Mouse (Mus musculus): ENCODE data around the gene Galns. TPM values are rescaled to one million over a fixed set of nuclear protein-coding genes. Genes with fewer than 3 reads are reported as not detected.

The Galns gene
- polyA plus RNA-seq, 1 experiment from 2014 or later = 4.6 TPM

GRCm38 (mm10) chr8:122557248-122558038, 53.8 kb downstream of the Galns start:
- 14% methylated on average over 10 of the region's 10 CpGs for WGBS (ENCODE audit: insufficient replicate concordance)
- H3K9me3 ChIP-seq (replicated peaks) = no peaks in the 10 kb centered on the region
- ATAC-seq = no peak; the same call in 1 of the 2 replicates
- peak overlapping the region; percentile 68 for H3K9ac ChIP-seq
- H3K4me2 ChIP-seq = peak overlapping the region; percentile 64
- peaks cover 62% of the 10 kb centered on the region for H3K4me1 ChIP-seq
- H3K36me3 ChIP-seq = no peaks in the 10 kb centered on the region
- peak overlapping the region; percentile 41 for H3K4me3 ChIP-seq
- H3K27me3 ChIP-seq (replicated peaks) = no peaks in the 10 kb centered on the region
- peak overlapping the region; percentile 67 for H3K27ac ChIP-seq

- WGBS (ENCODE audit: insufficient replicate concordance) = 20% methylated on average over 12 of the region's 12 CpGs
- Histone ChIP-seq H3K4me2 (peak overlapping the region; percentile 64), H3K4me1 (peaks cover 68% of the 10 kb centered on the region), H3K27ac (peak overlapping the region; percentile 67), H3K27me3 (replicated peaks) (no peaks in the 10 kb centered on the region), H3K36me3 (no peaks in the 10 kb centered on the region), H3K4me3 (peak overlapping the region; percentile 41), H3K9ac (peak overlapping the region; percentile 68), H3K9me3 (replicated peaks) (no peaks in the 10 kb centered on the region)
- peak; percentile 75 for ATAC-seq
Observed at GRCm38 (mm10) chr8:122556030-122557009, 54.9 kb downstream of the Galns start.

- no peak for ATAC-seq
- Histone ChIP-seq H3K27ac (no peak overlapping the region), H3K36me3 (no peaks in the 10 kb centered on the region), H3K9ac (no peak overlapping the region), H3K9me3 (replicated peaks) (no peaks in the 10 kb centered on the region), H3K27me3 (replicated peaks) (no peaks in the 10 kb centered on the region), H3K4me1 (peaks cover 73% of the 10 kb centered on the region), H3K4me2 (no peak overlapping the region), H3K4me3 (no peak overlapping the region)
- WGBS (ENCODE audit: insufficient replicate concordance) = 83% methylated on average over 6 of the region's 6 CpGs
Observed at GRCm38 (mm10) chr8:122554786-122555185, 56.5 kb downstream of the Galns start.

GRCm38 (mm10) chr8:122551265-122552051, 59.8 kb downstream of the Galns start, which contains the start of gene Piezo1:
Gene Piezo1, minus strand, starts transcription at chr8:122551329.
- 8% methylated on average over 56 of the region's 56 CpGs for WGBS (ENCODE audit: insufficient replicate concordance)
- H3K27ac ChIP-seq = peak within 1 kb of the TSS; percentile 98
- peak within 1 kb of the TSS; percentile 93 for H3K4me3 ChIP-seq
- peaks cover 12% of the 10 kb centered on the region for H3K36me3 ChIP-seq
- H3K4me2 ChIP-seq = peak within 1 kb of the TSS; percentile 98
- peaks cover 77% of the 10 kb centered on the region for H3K4me1 ChIP-seq
- H3K9ac ChIP-seq = peak within 1 kb of the TSS; percentile 99
- no peaks in the 10 kb centered on the region for H3K27me3 ChIP-seq (replicated peaks)
- ATAC-seq = peak; percentile 74
- H3K9me3 ChIP-seq (replicated peaks) = no peaks in the 10 kb centered on the region

GRCm38 (mm10) chr8:122550995-122551264, 60.3 kb downstream of the Galns start:
- H3K9ac ChIP-seq = peak overlapping the region; percentile 99
- H3K4me1 ChIP-seq = peaks cover 77% of the 10 kb centered on the region
- peak overlapping the region; percentile 98 for H3K4me2 ChIP-seq
- peak; percentile 9 for ATAC-seq
- H3K4me3 ChIP-seq = peak overlapping the region; percentile 93
- WGBS (ENCODE audit: insufficient replicate concordance) = under 1% methylated on average over 43 of the region's 43 CpGs
- H3K9me3 ChIP-seq (replicated peaks) = no peaks in the 10 kb centered on the region
- H3K27ac ChIP-seq = peak overlapping the region; percentile 98
- H3K27me3 ChIP-seq (replicated peaks) = no peaks in the 10 kb centered on the region
- H3K36me3 ChIP-seq = peaks cover 14% of the 10 kb centered on the region

- Histone ChIP-seq H3K4me1 (peaks cover 77% of the 10 kb centered on the region), H3K9ac (peak overlapping the region; percentile 99)
- WGBS (ENCODE audit: insufficient replicate concordance) = 2% methylated on average over 52 of the region's 52 CpGs
Observed at GRCm38 (mm10) chr8:122550234-122550994, 60.8 kb downstream of the Galns start.

GRCm38 (mm10) chr8:122548891-122549439, 62.3 kb downstream of the Galns start:
- peak overlapping the region; percentile 93 for H3K4me3 ChIP-seq
- H3K36me3 ChIP-seq = peaks cover 27% of the 10 kb centered on the region
- peak overlapping the region; percentile 99 for H3K9ac ChIP-seq
- peak overlapping the region; percentile 98 for H3K4me2 ChIP-seq
- no peak for ATAC-seq
- WGBS (ENCODE audit: insufficient replicate concordance) = 65% methylated on average over 3 of the region's 3 CpGs
- H3K4me1 ChIP-seq = peaks cover 77% of the 10 kb centered on the region
- no peaks in the 10 kb centered on the region for H3K27me3 ChIP-seq (replicated peaks)
- H3K9me3 ChIP-seq (replicated peaks) = no peaks in the 10 kb centered on the region
- peak overlapping the region; percentile 98 for H3K27ac ChIP-seq

More at GRCm38 (mm10) chr8:122550234-122550994, 60.8 kb downstream of the Galns start:
- H3K4me2 ChIP-seq = peak overlapping the region; percentile 98
- H3K9me3 ChIP-seq (replicated peaks) = no peaks in the 10 kb centered on the region
- peak; percentile 22; the same call in 1 of the 2 replicates for ATAC-seq
- H3K27ac ChIP-seq = peak overlapping the region; percentile 98
- peaks cover 14% of the 10 kb centered on the region for H3K36me3 ChIP-seq
- peak overlapping the region; percentile 93 for H3K4me3 ChIP-seq
- H3K27me3 ChIP-seq (replicated peaks) = no peaks in the 10 kb centered on the region

GRCm38 (mm10) chr8:122548331-122548730, 62.9 kb downstream of the Galns start:
- Histone ChIP-seq H3K9me3 (replicated peaks) (no peaks in the 10 kb centered on the region), H3K4me3 (peak overlapping the region; percentile 93), H3K4me1 (peaks cover 77% of the 10 kb centered on the region), H3K27me3 (replicated peaks) (no peaks in the 10 kb centered on the region), H3K4me2 (peak overlapping the region; percentile 98), H3K27ac (peak overlapping the region; percentile 98), H3K36me3 (peaks cover 33% of the 10 kb centered on the region), H3K9ac (peak overlapping the region; percentile 99)
- ATAC-seq = no peak
- 27% methylated on average over 13 of the region's 13 CpGs for WGBS (ENCODE audit: insufficient replicate concordance)

GRCm38 (mm10) chr8:122547815-122548214, 63.4 kb downstream of the Galns start:
- Histone ChIP-seq H3K9ac (peak overlapping the region; percentile 99), H3K36me3 (peaks cover 38% of the 10 kb centered on the region), H3K4me2 (peak overlapping the region; percentile 98), H3K4me3 (peak overlapping the region; percentile 93), H3K27ac (peak overlapping the region; percentile 98), H3K27me3 (replicated peaks) (no peaks in the 10 kb centered on the region), H3K4me1 (peaks cover 81% of the 10 kb centered on the region), H3K9me3 (replicated peaks) (no peaks in the 10 kb centered on the region)
- ATAC-seq = peak; percentile 71
- WGBS (ENCODE audit: insufficient replicate concordance) = 4% methylated on average over 5 of the region's 5 CpGs

- Histone ChIP-seq H3K36me3 (peaks cover 47% of the 10 kb centered on the region), H3K4me3 (peak overlapping the region; percentile 93), H3K27ac (peak overlapping the region; percentile 98), H3K9me3 (replicated peaks) (no peaks in the 10 kb centered on the region), H3K9ac (peak overlapping the region; percentile 99), H3K4me1 (peaks cover 87% of the 10 kb centered on the region), H3K27me3 (replicated peaks) (no peaks in the 10 kb centered on the region), H3K4me2 (peak overlapping the region; percentile 98)
- no peak for ATAC-seq
- 61% methylated on average over 24 of the region's 24 CpGs for WGBS (ENCODE audit: insufficient replicate concordance)
Observed at GRCm38 (mm10) chr8:122546811-122547453, 64.3 kb downstream of the Galns start.
